Mouse (Mus musculus) liver, postnatal 0 days (tissue): ENCODE measurements around the gene Tprg. TPM values are rescaled to one million over a fixed set of nuclear protein-coding genes. Genes with fewer than 3 reads are reported as not detected.

Experiments
- ATAC-seq: fragments of 200-750 bp; cut with Nextera tagmentation; 2 replicates; pipeline ENCODE4 v1.8.0; 2017; ENCODE audit warnings: mild to moderate bottlenecking, moderate library complexity
- DNase-seq: peaks from one replicate; pipeline ENCODE4 v3.0.0-alpha.2; 2016
- H3K27ac ChIP-seq: fragments of 300-500 bp; sonication (generic); 2 replicates; pipeline ENCODE4 v1.5.1; 2014; ENCODE audit warnings: antibody characterized with exemption, moderate library complexity, mild to moderate bottlenecking, low read depth
- H3K27me3 ChIP-seq: fragments of 300-500 bp; sonication (generic); 2 replicates; pipeline ENCODE4 v1.6.1; 2014; ENCODE audit warnings: low read length, control low read depth, mixed read lengths; ENCODE audit not compliant: insufficient read depth
- H3K36me3 ChIP-seq: fragments of 300-500 bp; sonication (generic); replicated peaks from 2 replicates; pipeline ENCODE4 v1.6.1; 2014; ENCODE audit warnings: mild to moderate bottlenecking, control low read depth, low read length, moderate library complexity, mixed read lengths; ENCODE audit not compliant: insufficient read depth
- H3K4me1 ChIP-seq: fragments of 300-500 bp; sonication (generic); 2 replicates; pipeline ENCODE4 v1.6.1; 2014; ENCODE audit warnings: antibody characterized with exemption, mild to moderate bottlenecking, control low read depth; ENCODE audit not compliant: insufficient read depth
- H3K4me2 ChIP-seq: fragments of 300-500 bp; sonication (generic); 2 replicates; pipeline ENCODE4 v1.6.1; 2014; ENCODE audit warnings: low read depth, mild to moderate bottlenecking, low read length, moderate library complexity, mixed read lengths
- H3K4me3 ChIP-seq: fragments of 300-500 bp; sonication (generic); 2 replicates; pipeline ENCODE4 v1.5.1; 2014; ENCODE audit warnings: low read depth, low read length
- H3K9ac ChIP-seq: fragments of 300-500 bp; sonication (generic); replicated peaks from 2 replicates; pipeline ENCODE4 v1.6.1; 2014; ENCODE audit warnings: mild to moderate bottlenecking, moderate library complexity
- H3K9me3 ChIP-seq: fragments of 300-500 bp; sonication (generic); 2 replicates; pipeline ENCODE4 v1.6.1; 2016; ENCODE audit warnings: mild to moderate bottlenecking, control low read depth, low read length, mixed read lengths
- CTCF ChIP-seq: sonication (generic); IDR thresholded peaks from 2 replicates; pipeline ENCODE4 v1.5.1; 2016; ENCODE audit warnings: antibody characterized with exemption, low read depth
- EP300 ChIP-seq: IDR thresholded peaks from 2 replicates; pipeline ENCODE4 v1.6.1; 2016; ENCODE audit warnings: antibody characterized with exemption, low read depth, mild to moderate bottlenecking
- WGBS: fragments of 180-500 bp; shearing (Covaris S2); extraction: QIAGEN DNeasy Blood & Tissue Kit; methylation state at CpG from one replicate; pipeline ENCODE4 v1.1.7; 2014; ENCODE audit not compliant: insufficient replicate concordance; 5-methylcytosine and 5-hydroxymethylcytosine counted together
- polyA plus RNA-seq: library from polyadenylated mRNA; unstranded; fragments of >200 nt; fragmentation: Nextera tagmentation; extraction: Ambion mirVana; gene quantifications from 2 replicates; pipeline ENCODE4 v1.2.1, GENCODE M21; 2015

Tprg gene
- polyA plus RNA-seq = not detected in 2 replicates

DNA sequence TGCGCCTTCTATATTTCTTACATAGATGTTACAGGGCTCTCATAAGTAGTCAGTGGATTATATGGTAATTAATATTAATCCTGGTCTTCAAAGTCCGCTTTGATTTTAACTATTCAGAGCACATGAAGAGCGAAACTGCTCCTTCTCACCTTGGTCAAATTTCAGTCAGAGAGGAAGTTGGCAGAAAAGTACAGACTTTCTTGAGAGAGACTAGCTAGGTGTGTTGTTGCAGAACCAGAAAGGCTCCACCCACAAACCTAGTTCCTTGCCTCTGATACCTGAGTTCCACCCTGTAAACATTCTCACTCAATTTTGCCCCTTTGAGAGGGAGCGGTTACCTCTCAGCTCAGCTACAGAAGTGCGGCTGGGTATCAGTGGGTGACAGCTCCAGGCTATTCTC lies at the start of gene Tprg:
Tprg (plus strand) TSS at position 301 of the 400 bp plus-strand sequence.
- H3K27ac ChIP-seq = no peak within 1 kb of the TSS
- H3K4me2 ChIP-seq = no peak within 1 kb of the TSS
- ATAC-seq = no peak
- no peaks in the 10 kb centered on the region for H3K9me3 ChIP-seq
- 79% methylated on average over 5 of the region's 5 CpGs for WGBS
- H3K36me3 ChIP-seq = no peaks in the 10 kb centered on the region
- H3K27me3 ChIP-seq = no peaks in the 10 kb centered on the region
- TF ChIP-seq CTCF (no peak), EP300 (no peak)
- DNase-seq = no peak
- H3K4me1 ChIP-seq = no peaks in the 10 kb centered on the region
- H3K9ac ChIP-seq = no peak within 1 kb of the TSS
- H3K4me3 ChIP-seq = no peak within 1 kb of the TSS

DNA sequence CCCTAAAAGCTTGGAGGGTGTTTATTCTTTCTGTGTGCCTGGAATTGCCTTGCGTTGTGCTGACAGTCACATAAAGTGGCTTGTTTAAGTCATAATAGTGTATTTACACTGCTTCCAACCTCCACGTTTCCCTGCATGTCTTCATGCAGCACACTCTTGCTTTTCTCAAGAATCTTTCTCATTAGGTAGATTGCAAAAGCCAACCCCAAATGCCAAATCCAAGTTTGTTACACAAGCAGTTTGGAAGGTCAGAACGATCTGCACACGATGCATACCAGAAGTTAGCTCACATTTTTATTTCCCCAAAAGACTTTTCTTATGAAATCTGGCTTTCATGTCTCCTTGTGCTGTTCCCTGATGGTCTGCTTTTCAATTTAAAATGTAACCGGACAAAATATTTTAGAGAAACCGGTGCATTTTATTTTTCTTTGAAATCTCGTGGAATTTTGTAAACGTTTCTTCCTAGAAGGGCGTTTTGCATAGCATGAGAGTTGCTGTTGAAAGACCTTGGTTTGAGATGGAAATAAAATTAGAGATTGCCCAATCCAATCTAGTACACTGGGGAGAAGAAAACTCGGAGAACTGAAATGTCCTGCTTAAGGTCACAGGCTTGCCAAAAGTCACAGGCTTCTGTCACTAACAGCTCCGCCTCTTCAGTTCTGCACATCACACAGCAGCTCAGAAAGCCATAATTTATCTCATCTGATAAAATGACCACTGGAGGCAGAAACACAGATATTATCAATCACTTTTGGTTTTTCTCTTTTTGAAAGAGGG lies 48.2 kb upstream of the Tprg start:
- no peaks in the 10 kb centered on the region for H3K36me3 ChIP-seq
- H3K9me3 ChIP-seq = no peaks in the 10 kb centered on the region
- H3K4me2 ChIP-seq = no peak overlapping the region
- ATAC-seq (no peak), DNase-seq (no peak)
- no peak overlapping the region for H3K27ac ChIP-seq
- 72% methylated on average over 11 of the region's 11 CpGs for WGBS
- no peak overlapping the region for H3K4me3 ChIP-seq
- TF ChIP-seq CTCF = no peak
- TF ChIP-seq EP300 = no peak
- H3K27me3 ChIP-seq = no peaks in the 10 kb centered on the region
- H3K9ac ChIP-seq = no peak overlapping the region
- no peaks in the 10 kb centered on the region for H3K4me1 ChIP-seq

DNA sequence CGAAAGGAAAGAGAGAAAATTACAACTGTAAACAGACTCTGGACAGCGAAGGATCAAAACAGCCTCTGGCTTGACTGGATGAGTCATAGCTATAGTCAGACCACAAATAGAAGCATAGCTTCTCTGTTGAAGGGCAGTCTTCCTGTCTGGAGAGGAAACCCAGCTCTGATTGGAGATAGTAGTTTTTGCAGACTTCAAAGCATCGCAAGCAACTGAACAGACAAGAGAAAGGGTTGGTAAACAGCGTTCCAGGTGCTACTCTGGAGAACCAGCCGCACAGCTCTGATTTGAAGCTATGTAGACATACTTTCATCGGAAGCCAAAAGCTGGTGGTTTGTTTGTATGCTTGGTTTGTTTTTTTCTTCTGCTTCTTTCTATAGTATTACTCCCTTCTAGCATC lies 37.7 kb upstream of the Tprg start:
- Histone ChIP-seq H3K4me3 (no peak overlapping the region), H3K4me1 (no peaks in the 10 kb centered on the region), H3K9me3 (no peaks in the 10 kb centered on the region), H3K36me3 (no peaks in the 10 kb centered on the region), H3K27me3 (no peaks in the 10 kb centered on the region), H3K27ac (no peak overlapping the region), H3K9ac (no peak overlapping the region), H3K4me2 (no peak overlapping the region)
- 34% methylated on average over 6 of the region's 6 CpGs for WGBS
- no peak for DNase-seq
- no peak for ATAC-seq
- no peak for TF ChIP-seq CTCF
- TF ChIP-seq EP300 = no peak

DNA sequence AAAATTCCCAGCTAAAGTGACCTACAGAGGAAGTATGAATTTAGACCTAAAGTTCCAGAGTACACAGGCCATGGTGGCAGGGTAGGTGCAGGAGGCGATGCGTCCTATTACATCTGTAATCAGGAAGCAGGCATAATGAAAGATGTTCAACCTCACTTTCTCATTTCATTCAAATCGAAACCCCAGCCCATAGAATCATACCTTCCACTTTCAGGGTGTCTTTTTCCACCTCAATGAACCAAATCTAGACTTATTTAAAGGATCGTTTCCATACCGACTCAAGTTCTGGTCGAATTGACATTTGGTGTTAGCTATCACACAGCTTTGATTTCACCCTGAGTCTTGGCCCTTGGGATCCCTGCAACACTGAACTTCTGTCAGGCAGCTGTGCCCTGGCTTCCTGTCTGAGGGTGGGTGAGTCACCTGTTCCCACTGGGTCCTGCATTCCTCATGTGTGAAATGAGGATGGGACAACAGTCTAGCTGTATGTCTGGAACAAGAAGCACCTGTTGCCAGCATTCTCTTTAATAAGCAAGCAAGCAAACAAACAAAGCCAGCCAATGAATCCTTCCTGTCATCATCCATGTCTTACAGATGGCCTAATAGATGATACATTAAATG lies 36.4 kb upstream of the Tprg start:
- Histone ChIP-seq H3K4me2 (no peak overlapping the region), H3K36me3 (no peaks in the 10 kb centered on the region), H3K4me3 (no peak overlapping the region), H3K4me1 (no peaks in the 10 kb centered on the region), H3K9ac (no peak overlapping the region), H3K27ac (no peak overlapping the region), H3K9me3 (no peaks in the 10 kb centered on the region), H3K27me3 (no peaks in the 10 kb centered on the region)
- TF ChIP-seq EP300 (no peak), CTCF (no peak)
- ATAC-seq = no peak
- 76% methylated on average over 6 of the region's 6 CpGs for WGBS
- DNase-seq = no peak

DNA sequence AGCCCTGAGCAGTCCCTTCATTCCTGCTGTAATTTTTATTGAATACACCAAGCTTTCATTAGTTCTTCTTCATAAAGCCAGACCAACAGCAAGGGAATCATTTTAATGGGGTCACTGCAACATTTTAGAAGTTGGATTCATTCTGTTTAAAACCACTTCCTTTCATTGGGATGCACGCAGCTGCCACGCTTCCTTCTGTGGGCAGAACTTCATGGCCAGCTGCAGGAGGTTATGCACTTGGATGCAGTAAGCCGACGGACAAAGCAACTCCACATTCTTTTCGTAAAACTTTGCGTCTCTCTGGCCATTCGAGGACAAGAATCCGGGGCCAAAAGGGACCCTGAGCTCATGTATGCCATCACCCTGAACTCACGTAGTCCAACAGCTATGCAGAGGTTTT lies 35.5 kb upstream of the Tprg start:
- no peak overlapping the region for H3K27ac ChIP-seq
- H3K4me2 ChIP-seq = no peak overlapping the region
- TF ChIP-seq CTCF (no peak), EP300 (no peak)
- H3K4me3 ChIP-seq = no peak overlapping the region
- no peaks in the 10 kb centered on the region for H3K4me1 ChIP-seq
- H3K36me3 ChIP-seq = no peaks in the 10 kb centered on the region
- DNase-seq (no peak), ATAC-seq (no peak)
- H3K9ac ChIP-seq = no peak overlapping the region
- H3K27me3 ChIP-seq = no peaks in the 10 kb centered on the region
- no peaks in the 10 kb centered on the region for H3K9me3 ChIP-seq
- WGBS = 47% methylated on average over 9 of the region's 9 CpGs

DNA sequence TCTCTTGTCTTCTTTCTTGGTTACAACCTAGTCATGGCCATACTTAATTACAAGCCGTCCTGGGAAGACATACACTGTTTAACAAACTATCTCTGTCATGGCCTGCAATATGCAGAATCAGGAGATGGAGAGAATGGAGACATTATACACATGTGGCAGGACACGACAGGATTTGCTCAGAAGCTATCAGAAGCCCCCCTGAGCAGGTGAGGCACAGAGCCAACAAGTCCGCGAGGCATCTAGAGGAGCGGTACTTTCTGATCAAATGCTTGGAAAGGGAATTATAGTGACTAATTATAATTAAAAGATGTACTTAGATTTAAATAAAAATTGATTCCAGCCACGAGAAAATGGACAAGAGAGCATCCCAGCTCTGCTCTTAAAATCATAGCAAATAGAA lies 32.0 kb upstream of the Tprg start:
- H3K9me3 ChIP-seq = no peaks in the 10 kb centered on the region
- no peaks in the 10 kb centered on the region for H3K36me3 ChIP-seq
- 75% methylated on average over 6 of the region's 6 CpGs for WGBS
- no peak overlapping the region for H3K27ac ChIP-seq
- no peak for ATAC-seq
- H3K4me1 ChIP-seq = no peaks in the 10 kb centered on the region
- no peak for DNase-seq
- no peak overlapping the region for H3K9ac ChIP-seq
- TF ChIP-seq CTCF = no peak
- no peak for TF ChIP-seq EP300
- no peak overlapping the region for H3K4me2 ChIP-seq
- H3K27me3 ChIP-seq = no peaks in the 10 kb centered on the region
- H3K4me3 ChIP-seq = no peak overlapping the region
